Mouse (Mus musculus): Measurements from ENCODE around the gene Hmgn3.

DNA sequence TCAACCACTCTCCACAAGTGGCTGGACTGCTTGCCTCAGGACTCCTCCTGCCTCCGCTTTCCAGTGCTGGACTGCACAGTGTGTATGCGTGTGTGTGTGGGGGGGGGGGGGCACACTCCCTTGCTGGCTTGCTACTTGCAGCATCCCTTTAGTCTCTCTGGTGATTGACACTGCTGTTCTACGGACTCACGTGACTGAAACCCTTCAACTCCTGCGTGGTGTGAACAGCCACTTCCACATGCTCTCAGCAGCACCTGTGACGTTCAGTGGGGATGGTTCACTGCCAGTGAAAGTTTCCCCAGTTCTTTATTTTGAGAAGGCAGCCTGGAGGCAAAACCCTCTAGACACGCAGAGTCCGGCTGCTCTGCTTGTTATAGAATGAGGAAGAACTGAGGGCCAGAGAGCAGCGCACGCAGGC, 32.7 kb downstream of the Hmgn3 start:
- no peak for TF ChIP-seq POLR2A (IDR thresholded peaks at IDR 0.05; ENCODE audit: borderline replicate concordance, extremely low read depth, insufficient read depth, insufficient read length, poor library complexity, severe bottlenecking)
- no peak for TF ChIP-seq CTCF (IDR thresholded peaks at IDR 0.05; ENCODE audit: borderline replicate concordance, extremely low read depth, insufficient read depth, insufficient read length)
